Mouse (Mus musculus) heart, postnatal 10 days (tissue): ENCODE measurements around the gene Klhl21. TPM values are rescaled to one million over a fixed set of nuclear protein-coding genes. Genes with fewer than 3 reads are reported as not detected.
A peak's percentile ranks its signal among the peaks of the same experiment; 100 is the strongest.

Experiments
- DNase-seq, 2 experiments: peaks; one replicate each; pipeline ENCODE4 v3.0.0; 2021
- intact Hi-C: fragments of 180-260 bp; cut with DNase I; formaldehyde crosslinking; loops from one replicate; pipeline ENCODE4 v1.15.1; 2025
- total RNA-seq, 2 experiments: library from RNA; stranded (reverse); gene quantifications; 2 replicates each; pipeline ENCODE4 v1.2.3; 2021

Gene Klhl21
- 10 to 100 TPM; 43.5 to 49.4 TPM for total RNA-seq

DNA sequence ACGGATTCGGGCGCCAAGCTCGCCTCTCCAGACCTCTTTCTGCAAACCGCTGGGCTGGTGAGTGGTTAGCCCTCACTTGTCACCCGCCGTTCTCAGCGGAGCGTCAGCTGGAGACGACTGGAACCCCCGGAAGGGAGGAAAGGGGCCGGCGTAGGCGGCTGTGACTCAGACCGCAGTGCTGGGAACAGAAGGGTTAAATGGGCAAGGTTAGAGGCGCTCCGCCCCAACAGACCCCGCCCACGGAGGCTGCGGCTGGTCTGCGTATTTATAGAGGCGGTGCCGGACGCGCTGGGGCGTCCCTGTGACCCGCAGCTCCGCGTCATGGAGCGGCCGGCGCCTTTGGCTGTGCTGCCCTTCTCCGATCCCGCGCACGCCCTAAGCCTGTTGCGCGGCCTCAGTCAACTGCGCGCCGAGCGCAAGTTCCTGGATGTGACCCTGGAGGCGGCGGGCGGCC, at the start of gene Klhl21:
Gene Klhl21 (plus strand): TSS at position 182 of the 454 bp plus-strand sequence.
- intact Hi-C loops = no loop called here
- peak; percentile 97 for DNase-seq

DNA sequence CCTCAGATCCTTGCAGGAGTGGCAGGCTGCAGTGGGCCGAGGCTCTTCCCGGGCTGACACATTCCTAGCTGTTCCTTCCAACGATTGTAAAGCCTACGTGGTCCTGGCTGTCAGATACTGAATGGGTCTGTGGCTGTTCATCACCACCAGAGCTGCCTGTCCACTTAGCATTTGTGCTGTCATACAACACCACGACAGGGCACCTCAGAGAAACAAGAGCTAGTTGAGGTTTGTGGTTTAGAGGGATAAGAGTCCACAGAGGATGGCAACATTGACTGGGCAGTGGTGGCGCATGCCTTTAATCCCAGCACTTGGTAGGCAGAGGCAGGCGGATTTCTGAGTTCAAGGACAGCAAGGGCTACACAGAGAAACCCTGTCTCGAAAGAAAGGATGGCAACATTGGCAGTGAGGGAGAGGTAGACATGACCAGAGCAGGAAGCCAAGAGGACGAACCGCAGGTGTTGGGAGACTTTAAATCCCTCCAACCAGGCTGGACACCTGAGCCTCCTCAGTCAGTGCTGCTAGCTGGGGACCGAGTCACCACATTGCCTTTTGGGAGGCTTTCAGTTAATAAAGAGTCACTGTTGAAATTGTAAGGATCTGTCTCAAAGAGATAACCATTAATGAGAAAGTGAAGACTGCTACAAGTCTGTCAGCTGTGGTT, 48.6 kb upstream of the Klhl21 start:
- no peak for DNase-seq
- intact Hi-C loops = no loop called here

DNA sequence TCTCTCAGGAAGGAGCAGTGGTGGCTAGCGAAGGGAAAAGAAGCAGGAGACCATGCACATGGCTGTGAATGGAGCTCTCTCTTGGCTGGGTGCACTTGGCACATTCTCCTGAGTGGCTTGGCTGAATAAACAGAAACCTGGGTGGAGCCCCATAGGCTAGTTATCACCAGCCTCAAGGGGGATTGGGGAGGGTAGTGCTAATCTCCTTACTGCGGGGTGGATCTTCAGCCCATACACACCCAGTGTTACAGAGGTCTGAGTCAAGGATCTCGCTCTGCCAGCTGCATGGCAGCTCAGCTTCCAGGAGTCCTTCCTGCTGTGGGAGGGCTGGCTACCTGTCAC, 48.1 kb upstream of the Klhl21 start:
- DNase-seq = peak; percentile 38 to 43
- intact Hi-C loops = no loop called here

DNA sequence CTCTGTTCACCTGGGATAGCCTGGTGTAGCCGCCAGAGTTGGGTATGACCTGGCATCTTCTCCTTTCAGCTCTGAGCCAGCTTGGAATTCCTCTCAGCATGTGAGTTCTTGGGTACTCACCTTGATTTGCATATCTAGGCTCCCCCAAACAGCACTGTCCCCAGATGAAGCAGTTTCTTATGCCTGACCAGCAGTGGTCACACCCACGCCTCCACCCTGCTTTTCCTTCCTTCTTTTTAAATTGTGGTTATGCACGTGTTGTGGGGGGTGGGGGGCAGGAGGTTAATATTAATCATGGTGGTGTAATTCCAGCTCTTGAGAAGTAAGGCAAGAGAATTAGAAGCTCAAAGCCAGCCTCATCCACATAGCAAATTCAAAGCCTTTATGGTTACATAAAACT, 45.8 kb upstream of the Klhl21 start:
- DNase-seq = no peak

DNA sequence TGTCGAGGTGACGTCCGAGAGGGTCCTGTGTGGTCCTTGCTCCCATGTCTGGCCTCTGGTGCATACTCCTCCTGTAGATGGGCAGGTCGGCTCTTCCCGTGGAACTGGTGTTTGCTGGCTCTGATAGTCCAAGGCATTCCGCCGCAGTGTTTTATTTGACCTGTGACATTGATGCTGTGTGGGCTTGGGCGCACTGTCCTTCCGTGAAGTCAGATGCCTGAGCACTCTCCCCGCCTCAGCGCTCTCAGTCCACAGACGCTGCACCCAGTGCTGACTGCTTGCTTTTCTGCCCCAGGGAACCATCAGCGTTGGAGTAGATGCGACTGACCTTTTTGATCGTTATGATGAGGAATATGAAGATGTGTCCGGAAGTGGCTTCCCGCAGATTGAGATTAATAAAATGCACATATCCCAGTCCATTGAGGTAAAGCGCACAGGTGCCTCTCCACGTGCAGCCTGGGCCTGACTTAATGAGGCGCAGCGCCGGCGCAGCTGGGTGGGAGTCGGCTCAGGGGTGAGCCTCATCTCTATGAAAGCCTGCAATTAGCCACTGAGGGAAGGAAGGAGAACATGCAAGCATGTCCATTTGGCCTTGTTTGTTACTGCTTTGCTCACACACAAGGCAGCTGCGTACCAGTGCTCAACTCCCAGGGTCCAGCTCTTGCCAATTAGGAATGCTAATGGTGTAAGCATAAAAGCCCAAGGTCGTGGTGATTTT, 40.2 kb upstream of the Klhl21 start:
- intact Hi-C loops = no loop called here
- no peak for DNase-seq

More for the DNA sequence above, 45.8 kb upstream of the Klhl21 start:
- intact Hi-C loops = no loop called here

DNA sequence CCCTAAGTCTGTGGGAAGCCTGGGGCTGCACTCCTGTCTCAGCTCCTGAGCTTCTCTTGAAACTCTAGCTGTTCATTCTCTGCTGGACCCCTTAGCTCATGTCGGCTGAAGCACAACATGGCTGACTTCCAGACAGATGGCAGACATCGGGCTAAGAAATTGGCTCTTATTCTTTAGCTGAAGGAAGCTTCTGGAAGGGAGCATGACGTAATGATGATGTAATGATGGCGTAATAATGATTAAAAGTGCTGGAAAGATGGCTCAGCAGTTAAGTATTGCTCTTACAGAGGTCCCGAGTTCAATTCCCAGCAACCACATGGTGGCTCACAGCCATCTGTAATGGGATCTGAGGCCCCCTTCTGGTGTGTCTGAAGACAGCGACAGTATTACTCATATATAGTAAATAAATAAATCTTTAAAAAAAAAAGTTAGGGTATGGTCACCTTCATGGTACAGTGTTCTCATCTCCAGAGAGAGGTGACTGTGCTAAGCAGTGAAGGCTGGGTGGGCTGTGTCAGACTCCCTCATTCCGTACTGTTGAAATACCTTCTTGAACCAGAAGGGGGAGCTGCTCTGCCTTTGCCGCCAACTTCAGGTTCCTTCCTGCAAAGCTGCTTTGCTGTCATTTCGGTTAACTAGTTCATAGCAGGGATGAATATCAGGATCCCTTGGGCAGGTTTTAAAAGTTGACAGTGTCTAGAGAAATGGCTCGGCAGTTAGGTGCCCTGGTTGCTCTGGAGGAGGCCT, 36.2 kb upstream of the Klhl21 start:
- intact Hi-C loops = no loop called here

DNA sequence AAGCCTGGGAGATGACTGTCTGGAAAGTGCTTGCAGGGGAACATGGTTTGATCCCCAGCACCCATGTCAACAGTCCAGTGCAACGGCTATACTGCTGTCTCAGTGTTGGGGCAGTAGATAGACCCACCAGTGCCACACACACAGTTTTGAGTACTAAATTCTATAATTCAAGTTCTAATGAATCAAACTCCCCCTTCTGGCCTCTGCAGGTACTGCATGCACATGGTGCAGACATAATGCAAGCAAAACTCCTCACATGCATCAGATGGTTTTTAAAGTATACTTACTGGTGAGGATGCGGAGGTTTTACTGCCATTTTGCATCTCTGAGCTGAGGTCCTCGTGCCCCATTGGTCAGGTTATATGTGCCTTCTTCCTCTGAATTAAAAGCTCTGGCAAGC, 33.2 kb upstream of the Klhl21 start:
- DNase-seq = peak in 1 of 2 experiments; percentile 56

More for the DNA sequence above, 36.2 kb upstream of the Klhl21 start:
- peak in 1 of 2 experiments; percentile 71 for DNase-seq

DNA sequence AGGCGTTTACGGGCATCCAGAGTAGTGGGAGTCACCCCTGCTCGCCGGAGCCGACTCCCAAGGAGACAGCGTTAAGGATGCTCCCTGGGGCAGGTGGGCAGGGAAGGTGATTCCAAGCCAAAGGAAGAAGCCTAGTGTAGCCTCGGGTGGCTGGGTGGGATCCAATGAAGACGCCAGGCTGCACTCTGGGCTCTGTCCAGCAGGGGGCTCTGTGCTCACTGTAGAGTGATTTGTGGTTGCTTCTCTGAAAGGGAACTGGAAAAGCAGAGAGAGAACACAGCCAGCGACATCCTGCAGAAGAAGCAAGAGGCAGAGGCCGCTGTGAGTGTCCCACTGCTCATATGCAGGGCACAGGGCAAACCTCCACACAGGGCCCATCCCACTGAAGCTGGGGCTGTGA, 30.9 kb upstream of the Klhl21 start:
- DNase-seq = peak; percentile 87 to 94
- intact Hi-C loops = no loop called here

More for the DNA sequence above, 33.2 kb upstream of the Klhl21 start:
- intact Hi-C loops = no loop called here

DNA sequence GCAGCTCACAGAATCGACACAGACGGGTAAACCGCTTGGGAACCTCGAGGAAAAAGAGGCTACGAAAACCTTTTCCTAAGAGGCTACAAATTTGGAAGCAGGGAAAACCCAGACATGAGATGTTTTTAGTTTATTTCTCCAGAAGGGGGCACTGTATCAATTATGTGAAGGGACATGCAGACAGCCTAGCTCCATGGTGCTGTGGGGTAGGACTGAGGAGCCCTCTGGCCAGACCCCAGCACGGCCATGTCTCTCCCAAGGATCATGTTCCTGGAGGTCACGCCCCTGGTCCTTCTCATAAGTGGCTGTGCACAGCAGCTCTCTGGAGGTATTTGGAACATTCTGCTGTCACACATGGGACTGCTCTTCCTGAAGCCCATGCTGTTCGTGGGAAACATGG, 27.9 kb upstream of the Klhl21 start:
- intact Hi-C loops = loop anchor here (1.0 to 2.0 kb wide), 2 partner anchors 56 to 116 kb away; no protein-coding TSS in a partner anchor
- no peak for DNase-seq

DNA sequence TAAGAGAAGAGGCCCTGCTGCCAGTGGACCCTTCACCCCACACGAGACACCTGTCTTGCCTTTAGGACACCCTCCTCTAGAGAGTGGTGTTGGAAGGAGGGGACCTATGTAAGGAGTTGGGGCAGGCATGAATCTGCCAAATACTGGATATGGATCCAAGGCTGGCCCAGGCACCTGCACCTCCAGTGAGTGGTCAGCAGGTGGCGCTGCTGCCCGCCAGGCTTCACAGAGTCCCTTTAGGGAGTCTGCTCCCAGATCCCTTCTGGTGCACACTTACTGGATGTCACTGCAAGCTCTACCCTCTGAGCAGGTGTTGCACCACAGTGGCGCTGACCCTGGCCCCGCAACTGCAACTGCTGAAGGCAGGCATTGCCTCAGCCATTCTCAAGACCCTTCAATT, 27.2 kb upstream of the Klhl21 start:
- intact Hi-C loops = loop anchor here (1.0 to 2.0 kb wide), 2 partner anchors 55 to 115 kb away; no protein-coding TSS in a partner anchor
- peak; percentile 86 to 88 for DNase-seq

DNA sequence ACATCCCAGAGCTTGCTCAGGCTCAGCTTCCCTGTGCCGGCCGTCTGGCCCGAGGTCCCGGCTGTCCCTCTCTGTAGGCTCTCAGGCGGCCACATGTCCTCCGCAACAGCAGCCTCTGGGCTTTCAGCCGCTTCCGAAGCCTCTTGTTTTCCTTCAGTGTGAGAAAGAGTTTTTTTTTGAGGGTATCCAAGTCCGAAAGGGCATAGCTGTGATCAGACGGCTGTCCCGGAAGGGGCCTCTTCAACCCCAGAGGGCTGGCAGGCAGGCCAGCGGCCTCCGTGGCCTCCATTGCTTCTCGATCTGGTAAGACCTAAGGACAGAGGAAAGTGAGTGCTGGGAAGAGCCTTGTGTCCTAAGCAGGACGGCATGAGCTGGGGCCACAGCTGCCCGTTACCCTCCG, 25.6 kb upstream of the Klhl21 start:
- intact Hi-C loops = no loop called here
- DNase-seq = peak in 1 of 2 experiments; percentile 3

DNA sequence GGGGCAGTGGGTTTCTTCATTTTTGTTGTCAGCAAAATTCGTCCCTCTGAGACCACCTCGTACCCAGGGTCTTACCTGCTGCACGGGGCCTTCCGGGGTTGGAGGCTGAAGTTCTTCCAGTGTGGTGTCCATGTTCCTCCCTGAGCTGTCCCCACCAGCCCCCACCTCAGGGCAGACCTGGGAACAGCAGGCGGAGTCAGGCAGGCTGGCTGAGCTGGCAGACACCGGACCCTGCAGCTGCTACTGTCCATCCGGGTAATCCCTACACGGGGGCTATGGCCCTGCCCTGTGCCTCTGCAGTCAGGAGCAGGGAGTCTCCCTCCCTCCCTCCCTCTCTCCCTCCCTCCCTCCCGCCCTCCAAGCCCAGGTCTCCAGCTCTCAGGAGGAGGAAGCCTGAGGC, 25.0 kb upstream of the Klhl21 start:
- intact Hi-C loops = no loop called here
- peak in 1 of 2 experiments; percentile 15 for DNase-seq

DNA sequence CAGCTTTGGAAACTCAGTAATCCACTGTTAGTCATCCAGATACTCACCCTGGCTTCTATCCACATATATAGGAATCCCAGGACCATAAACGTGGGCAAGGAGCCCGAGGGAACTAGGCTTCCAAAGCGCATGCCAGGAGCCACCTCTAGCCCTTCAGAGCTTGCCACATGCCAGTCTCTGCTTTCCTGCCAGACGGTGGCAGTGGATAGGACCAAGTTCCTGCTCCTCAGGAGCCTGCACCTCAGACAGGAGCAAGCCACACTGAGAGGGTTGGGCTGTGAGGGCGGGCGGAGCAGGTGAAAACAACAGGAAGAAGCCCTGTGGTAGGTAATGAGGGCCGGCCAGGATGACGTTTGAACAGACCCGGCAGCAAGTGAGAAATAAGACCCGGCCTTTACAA, 22.7 kb upstream of the Klhl21 start:
- intact Hi-C loops = no loop called here
- DNase-seq = no peak

DNA sequence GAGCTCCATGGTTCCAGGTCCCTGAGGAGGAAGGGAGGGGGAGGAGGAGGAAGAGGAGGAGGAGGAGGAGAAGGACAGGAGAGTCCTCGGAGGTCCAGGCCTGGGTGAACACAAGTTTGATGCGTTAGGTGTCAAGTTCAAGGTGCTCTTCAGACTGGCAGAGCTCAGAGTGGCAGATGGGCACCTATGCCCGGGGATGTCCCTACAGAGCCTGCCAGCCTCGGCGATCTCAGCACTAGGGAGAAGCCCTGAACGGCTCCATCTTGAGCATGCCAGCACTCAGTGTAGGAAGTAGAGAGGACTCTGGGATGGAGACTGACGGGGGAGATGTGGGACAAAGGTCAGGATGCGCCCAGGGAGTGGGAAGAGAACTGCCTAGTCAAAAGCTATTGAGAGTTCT, 22.0 kb upstream of the Klhl21 start:
- intact Hi-C loops = no loop called here
- DNase-seq = peak in 1 of 2 experiments; percentile 7

DNA sequence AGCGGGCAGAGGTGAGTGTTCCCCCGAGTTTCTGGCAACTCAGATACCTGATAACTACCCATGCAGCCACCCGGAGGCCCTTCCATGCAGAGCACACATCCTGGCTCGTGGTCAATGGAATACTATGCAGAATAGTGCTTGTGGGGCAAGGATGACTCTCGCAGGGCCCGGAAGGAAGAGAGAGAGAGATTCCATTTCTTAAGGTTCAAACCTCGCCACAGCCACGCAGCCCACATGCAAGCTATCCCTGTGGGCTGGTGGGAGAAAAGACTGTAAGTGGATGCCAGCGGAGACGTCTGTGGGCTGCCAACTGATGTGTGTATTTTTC, 20.6 kb upstream of the Klhl21 start:
- DNase-seq = no peak
- intact Hi-C loops = no loop called here

DNA sequence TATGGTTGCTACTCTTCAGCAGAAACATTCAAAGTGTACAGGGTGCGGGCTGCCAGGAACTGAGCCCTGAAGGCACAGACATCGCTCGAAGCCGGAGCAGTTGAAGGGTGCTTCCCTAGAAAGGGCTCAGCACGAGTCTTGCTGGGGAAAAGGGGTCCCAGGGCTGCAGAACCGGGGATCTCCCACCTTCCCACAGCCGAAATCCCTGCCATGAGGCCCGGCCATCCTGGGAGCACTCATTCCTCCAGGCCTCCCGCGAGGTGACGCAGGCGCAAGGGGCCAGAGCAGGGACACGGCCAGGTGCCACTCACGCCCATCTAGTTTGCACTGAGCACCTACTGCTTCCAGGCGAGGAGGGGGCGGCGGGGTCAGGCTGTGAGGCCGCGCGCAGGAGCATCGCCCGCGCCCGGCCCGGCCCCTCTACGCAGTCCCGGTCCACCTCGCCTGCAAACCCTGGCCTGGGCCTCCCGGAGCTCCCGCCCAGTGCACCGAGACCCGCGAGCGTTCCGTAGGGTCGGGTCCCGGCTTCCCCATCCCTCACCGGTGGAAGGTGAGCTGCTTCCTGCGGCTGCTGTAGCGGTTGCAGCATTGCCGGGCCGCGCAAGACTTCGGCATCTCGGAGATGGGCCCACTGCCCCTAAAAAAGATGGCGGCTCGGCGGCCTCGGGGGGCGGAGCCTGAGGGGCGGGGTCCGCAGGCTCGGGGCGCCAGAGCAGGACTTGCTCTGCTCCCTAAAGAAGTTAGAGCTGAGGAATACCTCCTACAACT, 20.1 kb upstream of the Klhl21 start, which contains the start of gene Thap3:
Gene Thap3 (minus strand): TSS at position 656 of the 768 bp plus-strand sequence.
- intact Hi-C loops = no loop called here
- DNase-seq = peak; percentile 87 to 88

DNA sequence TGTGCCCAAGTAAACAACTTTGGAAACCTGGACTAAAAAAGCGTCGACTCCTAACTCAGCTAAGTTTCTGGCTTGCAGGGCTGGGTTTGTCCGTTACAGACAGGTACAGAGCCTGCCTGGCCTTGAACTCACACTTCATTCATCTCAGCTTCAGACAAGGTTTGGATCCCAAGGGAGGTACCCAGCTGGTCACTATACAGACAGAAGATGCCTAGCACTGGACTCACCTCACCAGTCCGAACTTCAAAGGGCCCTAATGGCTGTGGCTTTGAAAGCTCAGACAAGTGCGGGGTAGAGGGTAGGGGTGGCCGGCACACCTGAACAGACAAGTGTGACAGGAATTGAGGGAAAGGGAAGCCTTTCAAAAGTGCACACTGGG, 19.5 kb upstream of the Klhl21 start:
- intact Hi-C loops = no loop called here
- DNase-seq = no peak

DNA sequence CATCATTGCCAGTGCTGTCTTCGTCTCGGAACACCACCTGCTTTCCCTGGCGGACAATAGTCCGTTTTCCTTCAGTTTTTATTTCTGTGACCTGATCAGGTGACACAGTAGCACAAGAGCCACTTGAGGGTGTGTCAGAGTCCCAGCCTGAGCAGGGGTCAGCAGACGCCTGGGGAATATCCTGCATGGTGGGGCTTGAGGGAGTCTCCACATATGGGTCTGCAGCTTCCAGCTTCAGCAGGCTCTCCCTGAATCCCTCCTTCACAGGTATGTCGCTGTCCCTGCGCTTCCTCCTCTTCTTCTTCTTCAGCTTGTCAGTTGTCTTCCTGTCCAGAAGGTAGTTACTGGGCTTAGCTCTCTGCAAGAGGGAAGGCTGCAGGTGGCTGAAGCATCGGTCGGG, 16.5 kb upstream of the Klhl21 start:
- no peak for DNase-seq

DNA sequence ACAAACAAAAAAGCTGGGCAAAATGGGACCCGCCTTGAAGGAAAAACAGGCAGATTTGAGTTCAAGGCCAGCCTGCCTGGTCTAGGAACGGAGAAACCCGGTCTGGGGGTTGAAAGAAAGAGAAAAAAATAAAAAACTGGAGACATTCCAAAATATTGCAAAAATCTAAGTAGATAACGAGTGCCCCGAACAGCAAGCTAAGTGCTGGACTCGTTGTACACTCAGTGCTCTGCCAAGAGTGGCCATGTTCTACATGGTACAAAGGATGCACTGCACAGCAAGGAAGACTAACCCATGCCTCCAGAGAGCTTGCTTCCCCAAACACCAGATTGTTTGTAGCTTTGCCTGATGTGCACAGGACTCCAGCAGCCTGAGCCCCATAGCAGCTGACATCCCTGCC, 15.6 kb upstream of the Klhl21 start:
- DNase-seq = no peak
- intact Hi-C loops = no loop called here

More for the DNA sequence above, 16.5 kb upstream of the Klhl21 start:
- intact Hi-C loops = no loop called here

DNA sequence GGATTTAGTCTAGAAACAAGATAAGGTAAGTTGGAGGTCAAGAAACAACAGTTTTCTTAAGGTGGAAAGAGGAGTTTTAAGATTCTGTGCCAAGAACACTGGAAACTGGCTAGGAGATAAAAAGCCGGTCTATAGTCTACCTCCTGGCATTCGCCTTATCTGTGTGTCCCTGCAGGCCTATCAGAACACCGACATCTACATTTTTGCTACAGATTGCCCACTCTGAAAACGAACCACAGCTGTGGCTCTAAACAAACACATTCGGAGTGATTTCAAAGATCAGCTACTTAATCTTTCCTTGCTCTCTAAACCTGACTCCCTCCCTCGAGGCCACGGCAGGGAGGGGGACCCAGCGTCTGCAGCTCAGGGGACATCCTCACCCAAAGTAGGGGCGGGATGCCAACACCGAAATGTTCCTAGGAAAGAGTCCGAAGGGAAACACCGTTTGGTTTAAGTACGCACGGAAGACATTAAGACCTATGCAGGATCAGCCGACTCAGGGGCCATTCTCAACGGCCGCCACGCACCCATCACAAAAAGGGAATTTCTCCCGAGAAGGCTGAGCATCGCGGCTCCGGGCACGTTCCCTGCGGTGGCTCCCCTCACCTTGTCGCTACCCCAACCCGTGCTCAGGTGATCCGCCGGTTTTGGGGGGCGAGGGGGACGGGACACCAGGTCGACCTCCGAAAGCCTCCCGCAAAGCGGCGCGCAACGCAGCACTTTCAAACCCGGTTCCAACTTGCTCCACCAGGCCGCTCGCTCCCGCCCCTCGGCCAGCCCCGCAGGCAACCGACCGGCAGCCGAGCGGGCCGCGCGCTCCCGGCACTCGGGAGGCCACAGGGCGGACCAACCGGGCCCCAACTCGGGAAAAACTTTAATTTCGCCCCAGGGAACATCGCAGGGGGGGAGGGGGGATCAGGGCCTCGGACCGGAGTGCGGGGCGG, 14.1 kb upstream of the Klhl21 start:
- peak; percentile 44 to 50 for DNase-seq
- intact Hi-C loops = no loop called here
